Mouse (Mus musculus) neural tube, embryonic 14.5 days (tissue): ENCODE measurements around the gene Ehd1. TPM values are rescaled to one million over a fixed set of nuclear protein-coding genes. Genes with fewer than 3 reads are reported as not detected.

Experiments
- ATAC-seq: fragments of 200-750 bp; cut with Nextera tagmentation; 2 replicates; pipeline ENCODE4 v1.8.0; 2017; ENCODE audit warnings: low read depth, mild to moderate bottlenecking, moderate TSS enrichment, moderate library complexity
- H3K27ac ChIP-seq: fragments of 300-500 bp; sonication (generic); 2 replicates; pipeline ENCODE4 v1.5.1; 2014; ENCODE audit warnings: low read depth, mild to moderate bottlenecking, control low read depth, low read length, moderate library complexity, mixed read lengths
- H3K27me3 ChIP-seq: fragments of 300-500 bp; sonication (generic); 2 replicates; pipeline ENCODE4 v1.6.1; 2014; ENCODE audit warnings: low read length; ENCODE audit not compliant: control insufficient read depth, insufficient read depth
- H3K36me3 ChIP-seq: fragments of 300-500 bp; sonication (generic); 2 replicates; pipeline ENCODE4 v1.6.1; 2014; ENCODE audit warnings: low read length, mixed read lengths; ENCODE audit not compliant: control insufficient read depth, insufficient read depth
- H3K4me1 ChIP-seq: fragments of 300-500 bp; sonication (generic); 2 replicates; pipeline ENCODE4 v1.6.1; 2014; ENCODE audit warnings: low read length; ENCODE audit not compliant: control insufficient read depth, insufficient read depth
- H3K4me2 ChIP-seq: fragments of 300-500 bp; sonication (generic); 2 replicates; pipeline ENCODE4 v1.6.1; 2014; ENCODE audit warnings: mild to moderate bottlenecking, low read depth, low read length, control low read depth
- H3K4me3 ChIP-seq: fragments of 300-500 bp; sonication (generic); 2 replicates; pipeline ENCODE4 v1.5.1; 2014; ENCODE audit warnings: low read depth, low read length, control low read depth, mixed read lengths
- H3K9ac ChIP-seq: fragments of 300-500 bp; sonication (generic); replicated peaks from 2 replicates; pipeline ENCODE4 v1.6.1; 2014; ENCODE audit warnings: low read depth, mild to moderate bottlenecking, control low read depth, low read length, mixed read lengths
- H3K9me3 ChIP-seq: fragments of 300-500 bp; sonication (generic); 2 replicates; pipeline ENCODE4 v1.6.1; 2016; ENCODE audit warnings: low read length; ENCODE audit not compliant: control insufficient read depth
- WGBS: fragments of 180-500 bp; shearing (Covaris S2); extraction: QIAGEN DNeasy Blood & Tissue Kit; methylation state at CpG from one replicate; pipeline ENCODE4 v1.1.7; 2014; 5-methylcytosine and 5-hydroxymethylcytosine counted together
- polyA plus RNA-seq: library from polyadenylated mRNA; unstranded; fragments of >200 nt; fragmentation: Nextera tagmentation; extraction: Ambion mirVana; gene quantifications from 2 replicates; pipeline ENCODE4 v1.2.1, GENCODE M21; 2014

Ehd1 gene
- polyA plus RNA-seq, 1 experiment from 2014 or later = 53.4 TPM

- Histone ChIP-seq H3K9me3 (no peaks in the 10 kb centered on the region), H3K4me3 (no peak overlapping the region), H3K4me1 (no peaks in the 10 kb centered on the region), H3K27ac (no peak overlapping the region), H3K4me2 (no peak overlapping the region), H3K9ac (no peak overlapping the region), H3K27me3 (no peaks in the 10 kb centered on the region), H3K36me3 (peaks cover 12% of the 10 kb centered on the region)
- WGBS = 71% methylated on average over 6 of the region's 6 CpGs
- no peak for ATAC-seq
These were observed 10.8 kb upstream of the Ehd1 start for GRCm38 (mm10) chr19:6265727-6266182.

- 49% methylated on average over 11 of the region's 11 CpGs for WGBS
- ATAC-seq = no peak
- Histone ChIP-seq H3K27ac (no peak overlapping the region), H3K9me3 (no peaks in the 10 kb centered on the region), H3K4me2 (no peak overlapping the region), H3K9ac (0 out of 2 replicates have a peak overlapping the region, but pooled peaks have one; percentile 7), H3K36me3 (peaks cover under 1% of the 10 kb centered on the region; the same call in 1 of the 2 replicates), H3K27me3 (no peaks in the 10 kb centered on the region), H3K4me1 (no peaks in the 10 kb centered on the region), H3K4me3 (no peak overlapping the region)
These were observed 9.0 kb upstream of the Ehd1 start for GRCm38 (mm10) chr19:6267306-6268169.

- H3K4me3 ChIP-seq = no peak overlapping the region
- ATAC-seq = peak; percentile 80; the same call in 1 of the 2 replicates
- H3K36me3 ChIP-seq = no peaks in the 10 kb centered on the region
- WGBS = 17% methylated on average over 8 of the region's 8 CpGs
- no peaks in the 10 kb centered on the region for H3K27me3 ChIP-seq
- no peak overlapping the region for H3K27ac ChIP-seq
- H3K4me2 ChIP-seq = no peak overlapping the region
- H3K4me1 ChIP-seq = no peaks in the 10 kb centered on the region
- no peaks in the 10 kb centered on the region for H3K9me3 ChIP-seq
- no peak overlapping the region for H3K9ac ChIP-seq
These were observed 8.4 kb upstream of the Ehd1 start for GRCm38 (mm10) chr19:6268170-6268528.

GRCm38 (mm10) chr19:6268670-6269132, 7.8 kb upstream of the Ehd1 start:
- Histone ChIP-seq H3K9me3 (no peaks in the 10 kb centered on the region), H3K36me3 (no peaks in the 10 kb centered on the region), H3K4me1 (no peaks in the 10 kb centered on the region), H3K4me3 (no peak overlapping the region), H3K27me3 (no peaks in the 10 kb centered on the region), H3K4me2 (no peak overlapping the region), H3K9ac (no peak overlapping the region), H3K27ac (no peak overlapping the region)
- 88% methylated on average over 7 of the region's 7 CpGs for WGBS
- ATAC-seq = no peak

- H3K36me3 ChIP-seq = no peaks in the 10 kb centered on the region
- no peak for ATAC-seq
- H3K4me3 ChIP-seq = no peak overlapping the region
- H3K9ac ChIP-seq = no peak overlapping the region
- H3K27ac ChIP-seq = no peak overlapping the region
- WGBS = 89% methylated on average over 8 of the region's 8 CpGs
- H3K27me3 ChIP-seq = no peaks in the 10 kb centered on the region
- H3K4me2 ChIP-seq = no peak overlapping the region
- no peaks in the 10 kb centered on the region for H3K4me1 ChIP-seq
- no peaks in the 10 kb centered on the region for H3K9me3 ChIP-seq
These were observed 6.6 kb upstream of the Ehd1 start for GRCm38 (mm10) chr19:6269798-6270475.

- Histone ChIP-seq H3K36me3 (no peaks in the 10 kb centered on the region), H3K9me3 (no peaks in the 10 kb centered on the region), H3K4me2 (no peak overlapping the region), H3K4me1 (no peaks in the 10 kb centered on the region), H3K27ac (no peak overlapping the region), H3K4me3 (no peak overlapping the region), H3K9ac (no peak overlapping the region), H3K27me3 (no peaks in the 10 kb centered on the region)
- WGBS = 65% methylated on average over 9 of the region's 9 CpGs
- no peak for ATAC-seq
These were observed 5.9 kb upstream of the Ehd1 start for GRCm38 (mm10) chr19:6270661-6271060.

- 44% methylated on average over 8 of the region's 8 CpGs for WGBS
- ATAC-seq = no peak
- no peaks in the 10 kb centered on the region for H3K27me3 ChIP-seq
- no peak overlapping the region for H3K9ac ChIP-seq
- no peak overlapping the region for H3K4me2 ChIP-seq
- no peak overlapping the region for H3K4me3 ChIP-seq
- H3K27ac ChIP-seq = no peak overlapping the region
- no peaks in the 10 kb centered on the region for H3K9me3 ChIP-seq
- no peaks in the 10 kb centered on the region for H3K36me3 ChIP-seq
- H3K4me1 ChIP-seq = no peaks in the 10 kb centered on the region
These were observed 5.3 kb upstream of the Ehd1 start for GRCm38 (mm10) chr19:6271206-6271605.

GRCm38 (mm10) chr19:6272053-6272452, 4.5 kb upstream of the Ehd1 start:
- Histone ChIP-seq H3K4me3 (no peak overlapping the region), H3K9ac (no peak overlapping the region), H3K9me3 (no peaks in the 10 kb centered on the region), H3K4me2 (no peak overlapping the region), H3K27ac (no peak overlapping the region), H3K36me3 (no peaks in the 10 kb centered on the region), H3K4me1 (no peaks in the 10 kb centered on the region), H3K27me3 (no peaks in the 10 kb centered on the region)
- WGBS = 70% methylated on average over 7 of the region's 7 CpGs
- ATAC-seq = no peak

GRCm38 (mm10) chr19:6272738-6273137, 3.8 kb upstream of the Ehd1 start:
- no peak overlapping the region for H3K4me3 ChIP-seq
- no peak overlapping the region for H3K9ac ChIP-seq
- H3K9me3 ChIP-seq = no peaks in the 10 kb centered on the region
- no peak overlapping the region for H3K27ac ChIP-seq
- peaks cover under 1% of the 10 kb centered on the region; the same call in 1 of the 2 replicates for H3K4me1 ChIP-seq
- no peak overlapping the region for H3K4me2 ChIP-seq
- 86% methylated on average over 4 of the region's 4 CpGs for WGBS
- H3K36me3 ChIP-seq = no peaks in the 10 kb centered on the region
- H3K27me3 ChIP-seq = no peaks in the 10 kb centered on the region
- no peak for ATAC-seq
